Mouse (Mus musculus): ENCODE results near the gene Fkbp15. TPM values are rescaled to one million over a fixed set of nuclear protein-coding genes. Genes with fewer than 3 reads are reported as not detected.
A peak's percentile ranks its signal among the peaks of the same experiment; 100 is the strongest.

Gene Fkbp15
- polyA plus RNA-seq, 1 experiment from 2014 or later, result 15.0 TPM

DNA sequence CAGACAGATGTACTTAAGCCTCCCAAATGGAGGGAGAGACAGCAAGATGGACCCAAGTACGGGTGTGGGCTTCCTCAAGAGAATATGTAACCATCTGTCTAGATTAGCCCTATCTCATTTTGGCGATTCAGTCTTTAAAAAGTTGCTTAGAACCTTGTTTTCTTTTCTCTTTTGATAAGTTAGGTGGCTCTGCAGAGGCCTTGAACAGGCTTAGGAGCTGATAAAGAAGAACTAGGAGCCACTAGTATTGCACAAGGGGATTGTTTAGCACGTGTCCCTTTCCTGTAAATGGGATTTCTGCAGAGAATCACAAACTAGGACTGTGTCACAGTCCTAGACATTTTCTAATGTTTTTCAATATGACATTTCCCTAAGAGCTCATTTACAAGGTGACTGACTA, 8.7 kb upstream of the Fkbp15 start:
- H3K4me1 ChIP-seq (replicated peaks; ENCODE audit: control insufficient read depth, insufficient read depth), result no peaks in the 10 kb centered on the region
- H3K9me3 ChIP-seq (ENCODE audit: control insufficient read depth, low read length), result no peaks in the 10 kb centered on the region
- H3K36me3 ChIP-seq (ENCODE audit: control insufficient read depth, insufficient read depth, low read length), result no peaks in the 10 kb centered on the region; the same call in 1 of the 2 replicates
- TF ChIP-seq EP300 (optimal IDR thresholded peaks at IDR 0.05) (no peak), CTCF (IDR thresholded peaks at IDR 0.05; ENCODE audit: low read depth) (no peak)
- H3K4me2 ChIP-seq (replicated peaks; ENCODE audit: low read depth), result no peak overlapping the region
- DNase-seq (ENCODE audit: low spot score), result no peak
- H3K9ac ChIP-seq (ENCODE audit: low read length), result no peak overlapping the region
- H3K4me3 ChIP-seq (ENCODE audit: low read depth, low read length), result no peak overlapping the region
- H3K27ac ChIP-seq (replicated peaks), result no peak overlapping the region
- ATAC-seq (ENCODE audit: low FRiP score, low TSS enrichment), result no peak
- 51% methylated on average over 3 of the region's 3 CpGs for whole genome bisulfite sequencing
- H3K27me3 ChIP-seq (ENCODE audit: control insufficient read depth, insufficient read depth, low read length), result no peaks in the 10 kb centered on the region

DNA sequence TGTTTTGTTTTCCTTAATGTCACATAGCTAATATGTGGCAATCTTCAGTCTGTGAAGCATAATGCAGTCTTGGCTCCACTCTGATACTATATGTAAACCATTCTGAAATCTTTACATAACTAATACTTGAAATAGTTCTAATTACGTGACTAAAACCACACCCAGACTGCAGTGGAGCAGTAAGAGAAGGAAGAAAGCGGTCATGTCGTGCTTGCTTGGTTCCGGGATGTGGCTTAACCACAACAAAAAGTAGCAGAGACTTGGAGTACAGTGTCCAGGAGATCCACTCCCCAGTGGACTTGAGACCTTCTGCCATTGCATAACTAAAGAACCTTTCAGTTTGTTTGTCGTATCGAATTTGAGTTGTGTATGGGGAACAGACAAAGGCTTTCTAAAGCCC, 7.2 kb upstream of the Fkbp15 start:
- no peaks in the 10 kb centered on the region for H3K4me1 ChIP-seq (replicated peaks; ENCODE audit: control insufficient read depth, insufficient read depth)
- H3K27me3 ChIP-seq (ENCODE audit: control insufficient read depth, insufficient read depth, low read length), result no peaks in the 10 kb centered on the region
- no peak for TF ChIP-seq CTCF (IDR thresholded peaks at IDR 0.05; ENCODE audit: low read depth)
- TF ChIP-seq EP300 (optimal IDR thresholded peaks at IDR 0.05), result no peak
- DNase-seq (ENCODE audit: low spot score), result no peak
- no peaks in the 10 kb centered on the region; the same call in 1 of the 2 replicates for H3K36me3 ChIP-seq (ENCODE audit: control insufficient read depth, insufficient read depth, low read length)
- H3K9me3 ChIP-seq (ENCODE audit: control insufficient read depth, low read length), result no peaks in the 10 kb centered on the region
- 61% methylated on average over 6 of the region's 6 CpGs for WGBS
- no peak overlapping the region for H3K4me3 ChIP-seq (ENCODE audit: low read depth, low read length)
- H3K4me2 ChIP-seq (replicated peaks; ENCODE audit: low read depth), result no peak overlapping the region
- peak overlapping the region; percentile 31; the same call in 1 of the 2 replicates for H3K27ac ChIP-seq (replicated peaks)
- ATAC-seq (ENCODE audit: low FRiP score, low TSS enrichment), result peak; percentile 67; the same call in 1 of the 2 replicates
- H3K9ac ChIP-seq (ENCODE audit: low read length), result no peak overlapping the region

DNA sequence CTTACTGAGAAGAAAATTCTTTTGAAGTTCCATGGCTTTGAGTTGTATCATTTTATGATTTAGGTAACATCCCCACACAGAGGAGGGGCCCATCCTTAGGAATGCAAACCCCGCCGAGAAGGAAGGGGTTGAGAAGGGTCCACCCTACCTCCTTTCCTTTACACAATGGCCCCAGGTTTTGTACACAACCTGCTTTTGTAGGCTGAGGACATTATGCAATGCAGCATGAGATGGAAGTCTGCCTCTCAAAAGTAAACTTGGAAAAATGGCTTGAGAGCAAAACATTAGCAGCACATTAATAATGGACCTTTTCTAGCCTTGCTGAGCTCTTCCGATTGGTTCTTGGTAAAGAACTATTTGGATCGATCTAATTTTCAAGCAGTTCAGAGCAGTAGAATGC, 5.9 kb upstream of the Fkbp15 start:
- TF ChIP-seq EP300 (optimal IDR thresholded peaks at IDR 0.05) (no peak), CTCF (IDR thresholded peaks at IDR 0.05; ENCODE audit: low read depth) (no peak)
- Histone ChIP-seq H3K27ac (replicated peaks) (peak overlapping the region; percentile 18; the same call in 1 of the 2 replicates), H3K4me1 (replicated peaks; ENCODE audit: control insufficient read depth, insufficient read depth) (no peaks in the 10 kb centered on the region), H3K36me3 (ENCODE audit: control insufficient read depth, insufficient read depth, low read length) (no peaks in the 10 kb centered on the region), H3K4me3 (ENCODE audit: low read depth, low read length) (no peak overlapping the region), H3K27me3 (ENCODE audit: control insufficient read depth, insufficient read depth, low read length) (no peaks in the 10 kb centered on the region), H3K9ac (ENCODE audit: low read length) (no peak overlapping the region), H3K9me3 (ENCODE audit: control insufficient read depth, low read length) (no peaks in the 10 kb centered on the region), H3K4me2 (replicated peaks; ENCODE audit: low read depth) (no peak overlapping the region)
- ATAC-seq (ENCODE audit: low FRiP score, low TSS enrichment) (no peak), DNase-seq (ENCODE audit: low spot score) (no peak)
- WGBS, result 51% methylated on average over 4 of the region's 4 CpGs

- Histone ChIP-seq H3K27me3 (ENCODE audit: control insufficient read depth, insufficient read depth, low read length) (no peaks in the 10 kb centered on the region), H3K4me3 (ENCODE audit: low read depth, low read length) (no peak overlapping the region), H3K4me1 (replicated peaks; ENCODE audit: control insufficient read depth, insufficient read depth) (no peaks in the 10 kb centered on the region; the same call in 1 of the 2 replicates), H3K4me2 (replicated peaks; ENCODE audit: low read depth) (no peak overlapping the region), H3K9ac (ENCODE audit: low read length) (no peak overlapping the region), H3K36me3 (ENCODE audit: control insufficient read depth, insufficient read depth, low read length) (no peaks in the 10 kb centered on the region), H3K27ac (replicated peaks) (no peak overlapping the region), H3K9me3 (ENCODE audit: control insufficient read depth, low read length) (no peaks in the 10 kb centered on the region)
- TF ChIP-seq CTCF (IDR thresholded peaks at IDR 0.05; ENCODE audit: low read depth) (no peak), EP300 (optimal IDR thresholded peaks at IDR 0.05) (no peak)
- WGBS, result 67% methylated on average over 8 of the region's 8 CpGs
- ATAC-seq (ENCODE audit: low FRiP score, low TSS enrichment), result no peak
- DNase-seq (ENCODE audit: low spot score), result peak; percentile 26
Measured at GRCm38 (mm10) chr4:62364299-62364698, 4.0 kb upstream of the Fkbp15 start.

DNA sequence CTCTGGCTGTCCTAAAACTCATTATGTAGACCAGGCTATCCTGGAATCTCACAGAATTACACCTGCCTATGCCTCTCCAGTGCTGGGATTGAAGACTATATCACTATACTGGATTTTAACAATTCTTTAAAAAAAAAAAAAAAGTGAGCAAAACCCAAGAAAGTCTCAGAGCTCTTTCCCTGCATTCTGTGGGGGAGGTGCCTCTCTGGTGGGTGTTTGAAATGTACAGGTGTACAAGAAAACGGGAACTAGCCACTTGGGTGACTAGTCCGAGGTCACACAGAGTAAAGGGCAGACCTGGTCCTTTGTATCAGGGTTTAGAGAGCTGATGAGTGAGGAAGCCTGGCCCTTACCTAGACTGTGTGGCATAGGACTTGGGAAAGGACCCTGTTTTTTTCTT, 2.1 kb upstream of the Fkbp15 start:
- Histone ChIP-seq H3K27ac (replicated peaks) (no peak overlapping the region), H3K4me2 (replicated peaks; ENCODE audit: low read depth) (no peak overlapping the region), H3K4me1 (replicated peaks; ENCODE audit: control insufficient read depth, insufficient read depth) (no peaks in the 10 kb centered on the region; the same call in 1 of the 2 replicates), H3K4me3 (ENCODE audit: low read depth, low read length) (no peak overlapping the region), H3K36me3 (ENCODE audit: control insufficient read depth, insufficient read depth, low read length) (no peaks in the 10 kb centered on the region), H3K27me3 (ENCODE audit: control insufficient read depth, insufficient read depth, low read length) (no peaks in the 10 kb centered on the region), H3K9ac (ENCODE audit: low read length) (no peak overlapping the region), H3K9me3 (ENCODE audit: control insufficient read depth, low read length) (no peaks in the 10 kb centered on the region)
- TF ChIP-seq CTCF (IDR thresholded peaks at IDR 0.05; ENCODE audit: low read depth), result no peak
- TF ChIP-seq EP300 (optimal IDR thresholded peaks at IDR 0.05), result no peak
- no peak for ATAC-seq (ENCODE audit: low FRiP score, low TSS enrichment)
- DNase-seq (ENCODE audit: low spot score), result no peak
- 69% methylated on average over 2 of the region's 2 CpGs for WGBS

GRCm38 (mm10) chr4:62361997-62362396, 1.6 kb upstream of the Fkbp15 start:
- Histone ChIP-seq H3K4me1 (replicated peaks; ENCODE audit: control insufficient read depth, insufficient read depth) (no peaks in the 10 kb centered on the region; the same call in 1 of the 2 replicates), H3K4me3 (ENCODE audit: low read depth, low read length) (peak overlapping the region; percentile 84; the same call in 1 of the 2 replicates), H3K4me2 (replicated peaks; ENCODE audit: low read depth) (peak overlapping the region; percentile 70), H3K27ac (replicated peaks) (no peak overlapping the region), H3K27me3 (ENCODE audit: control insufficient read depth, insufficient read depth, low read length) (no peaks in the 10 kb centered on the region), H3K36me3 (ENCODE audit: control insufficient read depth, insufficient read depth, low read length) (no peaks in the 10 kb centered on the region), H3K9me3 (ENCODE audit: control insufficient read depth, low read length) (no peaks in the 10 kb centered on the region), H3K9ac (ENCODE audit: low read length) (no peak overlapping the region; the same call in 1 of the 2 replicates)
- ATAC-seq (ENCODE audit: low FRiP score, low TSS enrichment) (no peak), DNase-seq (ENCODE audit: low spot score) (no peak)
- 76% methylated on average over 1 of the region's 1 CpGs for whole genome bisulfite sequencing
- TF ChIP-seq CTCF (IDR thresholded peaks at IDR 0.05; ENCODE audit: low read depth), result no peak
- no peak for TF ChIP-seq EP300 (optimal IDR thresholded peaks at IDR 0.05)
